Mouse (Mus musculus): ENCODE results near the gene Zfp949. TPM values are rescaled to one million over a fixed set of nuclear protein-coding genes. Genes with fewer than 3 reads are reported as not detected.

The Zfp949 gene
- 3.4 and 4.4 TPM in 2 replicates for polyA plus RNA-seq (2012; rRNA removed)

DNA sequence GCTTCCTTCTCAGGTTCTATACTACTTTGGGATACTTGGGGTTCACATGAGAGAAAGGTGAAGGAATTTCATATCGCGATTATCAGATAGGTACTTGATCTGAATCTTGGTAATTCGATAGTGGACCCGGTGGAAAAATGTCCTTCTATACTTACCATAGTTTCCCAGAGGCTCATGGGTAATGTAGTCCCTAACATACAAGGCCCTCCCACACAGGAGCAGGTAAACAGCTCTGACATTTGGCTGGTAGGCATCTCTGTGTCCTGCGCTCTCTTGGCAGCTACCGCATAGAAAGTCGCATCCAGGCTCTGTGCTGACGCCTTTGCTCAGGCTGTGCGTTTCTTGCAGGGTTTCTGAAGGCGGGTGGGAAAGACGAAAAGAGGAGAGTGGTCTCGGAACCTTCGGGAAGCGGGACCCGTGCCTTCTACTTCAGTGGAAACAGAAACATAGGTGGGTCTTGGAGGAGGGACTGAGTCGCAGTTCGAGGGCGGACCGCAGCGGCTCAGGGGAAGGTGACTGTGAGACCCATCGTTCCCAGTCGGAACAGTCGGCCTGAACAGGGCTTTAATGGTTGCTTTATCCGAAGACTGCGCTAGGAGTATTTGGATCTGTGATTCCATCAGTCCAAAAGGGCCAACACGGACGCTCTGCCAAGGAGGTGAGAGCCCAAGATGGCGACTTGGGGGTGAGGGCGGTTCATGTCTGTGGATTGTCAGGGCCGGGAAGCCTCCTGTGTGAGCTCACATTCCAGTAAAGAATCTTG lies at the start of gene Zfp949:
Gene Zfp949, plus strand, starts transcription at position 170 of the 763 bp plus-strand sequence.
- DNase-seq = peak; percentile 94
- H3K36me3 ChIP-seq (ENCODE audit: control insufficient read depth, insufficient read depth, low read length) = no peaks in the 10 kb centered on the region; the same call in 1 of the 2 replicates
- H3K27ac ChIP-seq (ENCODE audit: insufficient read depth, low read depth, low read length) = peak within 1 kb of the TSS; percentile 54
- TF ChIP-seq CTCF (conservative IDR thresholded peaks at IDR 0.05; ENCODE audit: insufficient read depth, insufficient read length, low read depth, low read length) (no peak), POLR2A (IDR thresholded peaks at IDR 0.05; ENCODE audit: low read depth, low read length) (peak; percentile 50)
- WGBS = under 1% methylated on average over 30 of the region's 30 CpGs
- no peaks in the 10 kb centered on the region; the same call in 1 of the 2 replicates for H3K4me1 ChIP-seq (ENCODE audit: control insufficient read depth, insufficient read depth, low read length)
- H3K27me3 ChIP-seq (replicated peaks; ENCODE audit: control insufficient read depth, insufficient read depth, low read length) = no peaks in the 10 kb centered on the region
- peak within 1 kb of the TSS; percentile 83 for H3K4me3 ChIP-seq (ENCODE audit: insufficient read depth, low read depth, low read length)

DNA sequence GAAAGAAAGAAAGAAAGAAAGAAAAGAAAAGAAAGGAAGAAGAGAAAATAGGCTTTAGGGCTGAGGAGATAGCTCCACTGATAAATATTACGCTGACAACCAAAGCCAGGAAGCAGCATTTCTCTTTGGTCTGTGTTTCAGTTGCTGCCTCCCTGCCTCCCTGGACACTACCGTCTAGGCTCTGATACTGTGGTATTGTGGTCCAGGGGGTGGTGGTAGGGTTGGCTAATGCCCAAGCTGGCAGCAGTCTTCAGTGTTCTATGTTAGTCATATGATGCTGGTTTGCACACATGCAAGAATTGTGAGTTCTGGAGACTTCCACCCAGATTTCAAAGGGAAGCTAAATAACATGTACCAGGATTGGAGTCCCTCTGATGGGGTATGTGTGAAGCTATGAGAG lies 47.7 kb upstream of the Zfp949 start:
- no peaks in the 10 kb centered on the region for H3K36me3 ChIP-seq (ENCODE audit: control insufficient read depth, insufficient read depth, low read length)
- no peak for DNase-seq
- 79% methylated on average over 2 of the region's 2 CpGs for WGBS
- TF ChIP-seq POLR2A (IDR thresholded peaks at IDR 0.05; ENCODE audit: low read depth, low read length) (no peak), CTCF (conservative IDR thresholded peaks at IDR 0.05; ENCODE audit: insufficient read depth, insufficient read length, low read depth, low read length) (no peak)
- no peaks in the 10 kb centered on the region for H3K4me1 ChIP-seq (ENCODE audit: control insufficient read depth, insufficient read depth, low read length)
- no peaks in the 10 kb centered on the region; the same call in 1 of the 2 replicates for H3K27me3 ChIP-seq (replicated peaks; ENCODE audit: control insufficient read depth, insufficient read depth, low read length)
- H3K27ac ChIP-seq (ENCODE audit: insufficient read depth, low read depth, low read length) = no peak overlapping the region
- no peak overlapping the region for H3K4me3 ChIP-seq (ENCODE audit: insufficient read depth, low read depth, low read length)

DNA sequence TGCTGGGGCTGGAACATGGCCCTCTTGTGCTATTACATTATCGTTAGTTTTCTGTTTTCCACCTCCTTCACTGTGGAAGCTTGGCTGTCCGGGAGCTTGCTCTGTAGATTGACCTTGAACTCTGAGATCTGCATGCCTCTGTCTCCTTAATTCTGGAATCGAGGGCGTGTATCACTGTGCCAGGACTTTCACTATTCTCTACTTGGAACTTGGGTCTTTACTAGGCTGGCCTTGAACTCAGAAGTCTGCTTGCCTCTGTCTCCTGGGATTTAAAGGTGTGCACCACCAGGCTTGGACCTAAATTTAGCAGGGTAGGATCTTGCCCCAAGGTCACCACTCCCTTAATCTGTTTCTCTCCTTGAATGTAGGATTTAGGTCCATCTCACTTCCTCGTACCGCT lies 46.0 kb upstream of the Zfp949 start:
- DNase-seq = no peak
- H3K27ac ChIP-seq (ENCODE audit: insufficient read depth, low read depth, low read length) = no peak overlapping the region
- WGBS = 90% methylated on average over 6 of the region's 6 CpGs
- no peaks in the 10 kb centered on the region for H3K36me3 ChIP-seq (ENCODE audit: control insufficient read depth, insufficient read depth, low read length)
- TF ChIP-seq CTCF (conservative IDR thresholded peaks at IDR 0.05; ENCODE audit: insufficient read depth, insufficient read length, low read depth, low read length) = no peak
- TF ChIP-seq POLR2A (IDR thresholded peaks at IDR 0.05; ENCODE audit: low read depth, low read length) = no peak
- no peak overlapping the region for H3K4me3 ChIP-seq (ENCODE audit: insufficient read depth, low read depth, low read length)
- no peaks in the 10 kb centered on the region for H3K4me1 ChIP-seq (ENCODE audit: control insufficient read depth, insufficient read depth, low read length)
- no peaks in the 10 kb centered on the region; the same call in 1 of the 2 replicates for H3K27me3 ChIP-seq (replicated peaks; ENCODE audit: control insufficient read depth, insufficient read depth, low read length)

DNA sequence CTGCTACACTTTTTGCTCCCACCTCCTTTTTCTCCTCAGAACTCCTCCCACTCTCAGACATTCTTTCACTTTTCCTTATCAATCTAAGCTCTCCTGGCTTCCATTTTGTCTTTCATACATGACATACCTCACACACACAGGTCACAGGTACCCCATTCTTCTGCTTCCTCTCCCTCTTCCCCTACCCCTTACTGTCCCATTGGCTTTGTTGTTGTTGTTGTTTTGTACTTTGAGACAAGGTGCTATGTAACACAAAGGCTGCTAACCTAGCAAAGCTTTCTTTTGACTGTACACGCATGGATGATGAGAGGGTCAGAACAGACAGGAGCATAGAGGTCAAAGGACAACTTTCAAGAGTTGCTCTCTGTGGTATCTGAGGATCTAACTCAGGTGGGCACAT lies 32.3 kb upstream of the Zfp949 start:
- Histone ChIP-seq H3K36me3 (ENCODE audit: control insufficient read depth, insufficient read depth, low read length) (peaks cover 2% of the 10 kb centered on the region; the same call in 1 of the 2 replicates), H3K4me1 (ENCODE audit: control insufficient read depth, insufficient read depth, low read length) (no peaks in the 10 kb centered on the region), H3K27me3 (replicated peaks; ENCODE audit: control insufficient read depth, insufficient read depth, low read length) (no peaks in the 10 kb centered on the region), H3K4me3 (ENCODE audit: insufficient read depth, low read depth, low read length) (no peak overlapping the region), H3K27ac (ENCODE audit: insufficient read depth, low read depth, low read length) (no peak overlapping the region)
- no peak for DNase-seq
- TF ChIP-seq POLR2A (IDR thresholded peaks at IDR 0.05; ENCODE audit: low read depth, low read length) = no peak
- TF ChIP-seq CTCF (conservative IDR thresholded peaks at IDR 0.05; ENCODE audit: insufficient read depth, insufficient read length, low read depth, low read length) = no peak
- 67% methylated on average over 1 of the region's 1 CpGs for WGBS

DNA sequence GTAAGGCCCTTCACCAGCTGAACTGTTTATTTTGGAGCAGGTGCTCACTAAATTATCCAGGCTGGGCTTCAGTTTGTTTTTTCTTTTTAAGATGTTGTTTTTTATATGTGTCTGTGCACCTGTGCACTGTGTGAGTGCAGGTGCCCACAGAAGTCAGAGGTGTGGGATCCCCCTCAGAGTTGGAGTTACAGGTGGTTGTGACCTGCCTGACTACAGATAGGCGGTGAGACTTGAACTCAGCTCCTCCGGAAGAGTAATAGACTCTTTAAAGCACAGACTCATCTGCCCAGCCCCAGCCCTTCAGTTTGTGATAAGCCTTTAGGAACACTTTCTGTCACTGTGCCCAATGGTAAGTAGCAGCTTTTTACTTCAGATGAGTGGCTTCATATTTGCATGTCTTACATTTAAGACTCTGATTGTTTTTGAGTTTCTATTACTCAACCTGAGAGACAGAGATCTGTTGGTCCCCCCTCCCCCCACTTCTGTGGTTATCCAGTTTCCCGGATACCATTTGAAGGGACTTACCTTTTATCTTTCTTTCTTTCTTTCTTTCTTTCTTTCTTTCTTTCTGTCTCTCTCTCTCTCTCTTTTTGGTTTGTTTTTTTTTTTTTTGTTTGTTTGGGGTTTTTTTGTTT lies 31.3 kb upstream of the Zfp949 start:
- Histone ChIP-seq H3K4me1 (ENCODE audit: control insufficient read depth, insufficient read depth, low read length) (no peaks in the 10 kb centered on the region), H3K4me3 (ENCODE audit: insufficient read depth, low read depth, low read length) (no peak overlapping the region), H3K36me3 (ENCODE audit: control insufficient read depth, insufficient read depth, low read length) (peaks cover 2% of the 10 kb centered on the region; the same call in 1 of the 2 replicates), H3K27me3 (replicated peaks; ENCODE audit: control insufficient read depth, insufficient read depth, low read length) (no peaks in the 10 kb centered on the region), H3K27ac (ENCODE audit: insufficient read depth, low read depth, low read length) (no peak overlapping the region)
- WGBS = 89% methylated on average over 3 of the region's 3 CpGs
- TF ChIP-seq POLR2A (IDR thresholded peaks at IDR 0.05; ENCODE audit: low read depth, low read length) (no peak), CTCF (conservative IDR thresholded peaks at IDR 0.05; ENCODE audit: insufficient read depth, insufficient read length, low read depth, low read length) (no peak)
- DNase-seq = no peak

DNA sequence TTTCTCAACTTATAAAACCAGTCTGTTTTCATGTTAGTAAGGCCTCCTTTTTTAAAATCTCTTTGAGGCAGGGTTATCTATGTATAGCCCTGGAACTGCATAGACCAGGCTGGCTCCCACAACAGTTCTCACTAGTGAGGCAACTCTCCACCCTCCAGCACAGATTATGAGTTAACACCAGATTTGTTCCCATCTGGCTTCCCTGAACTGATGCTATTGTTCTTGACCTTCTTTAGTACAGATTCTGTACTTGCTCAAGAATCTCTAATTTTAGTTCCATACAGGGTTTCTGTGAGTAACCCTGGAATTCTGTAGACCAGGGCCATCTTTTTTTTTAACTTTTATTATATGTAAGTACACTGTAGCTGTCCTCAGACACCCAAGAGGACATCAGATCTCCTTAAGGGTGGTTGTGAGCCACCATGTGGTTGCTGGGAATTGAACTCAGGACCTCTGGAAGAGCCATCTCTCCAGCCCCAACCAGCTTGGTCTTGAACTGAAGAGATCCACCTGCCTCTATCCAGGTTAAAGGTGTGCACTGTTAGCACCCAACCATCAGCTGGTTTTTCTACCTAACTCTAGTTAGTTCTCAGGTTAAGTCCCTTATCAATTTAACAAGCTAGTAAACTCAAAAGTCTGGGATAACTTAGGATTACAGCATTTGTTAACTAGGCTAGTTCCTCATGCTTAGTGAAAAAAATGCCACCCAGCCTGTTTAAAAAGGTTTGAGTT lies 28.3 kb upstream of the Zfp949 start:
- TF ChIP-seq CTCF (conservative IDR thresholded peaks at IDR 0.05; ENCODE audit: insufficient read depth, insufficient read length, low read depth, low read length) (no peak), POLR2A (IDR thresholded peaks at IDR 0.05; ENCODE audit: low read depth, low read length) (no peak)
- no peaks in the 10 kb centered on the region for H3K27me3 ChIP-seq (replicated peaks; ENCODE audit: control insufficient read depth, insufficient read depth, low read length)
- peaks cover 2% of the 10 kb centered on the region; the same call in 1 of the 2 replicates for H3K36me3 ChIP-seq (ENCODE audit: control insufficient read depth, insufficient read depth, low read length)
- H3K27ac ChIP-seq (ENCODE audit: insufficient read depth, low read depth, low read length) = no peak overlapping the region
- H3K4me1 ChIP-seq (ENCODE audit: control insufficient read depth, insufficient read depth, low read length) = 0 out of 2 replicates have a peak, but pooled peaks cover 4% of the 10 kb centered on the region
- no peak overlapping the region for H3K4me3 ChIP-seq (ENCODE audit: insufficient read depth, low read depth, low read length)
- no peak for DNase-seq

All from kidney, adult 2 months (tissue).